Mouse (Mus musculus): ENCODE results near the gene Chchd6.

DNA sequence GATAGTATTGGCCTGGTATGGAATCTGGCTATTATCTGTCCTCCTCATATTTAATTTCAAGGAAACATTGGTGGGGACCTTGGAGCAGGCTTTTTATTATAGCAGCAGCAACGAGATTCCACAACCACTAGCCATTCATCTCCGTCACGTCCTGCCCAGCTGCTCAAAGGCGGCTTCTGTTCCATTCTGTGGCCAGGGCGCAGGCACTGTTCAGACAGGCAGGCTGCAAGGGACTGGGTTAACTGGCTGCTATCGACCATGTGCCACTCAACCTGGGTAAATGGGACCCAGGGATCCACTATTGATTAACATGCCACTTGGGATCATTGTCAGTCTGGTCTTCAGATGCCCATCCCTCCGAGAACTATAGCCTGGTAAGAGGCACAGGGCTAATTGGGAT lies 205.7 kb downstream of the Chchd6 start:
- TF ChIP-seq POLR2A (IDR thresholded peaks at IDR 0.05; ENCODE audit: control insufficient read depth, extremely low read depth, insufficient read depth, low read length, poor library complexity) (no peak), CTCF (IDR thresholded peaks at IDR 0.05; ENCODE audit: borderline replicate concordance, control insufficient read depth, extremely low read depth, insufficient read depth, low read length, poor library complexity) (no peak)
